Mouse (Mus musculus) induced T-regulatory cell, adult 2 months (primary cell): ENCODE measurements around the gene Ankmy1.

ENCODE experiments used
- DNase-seq: peaks from one replicate; pipeline ENCODE4 v3.0.0-alpha.2; 2012; ENCODE audit warnings: low read depth

The Ankmy1 gene

DNA sequence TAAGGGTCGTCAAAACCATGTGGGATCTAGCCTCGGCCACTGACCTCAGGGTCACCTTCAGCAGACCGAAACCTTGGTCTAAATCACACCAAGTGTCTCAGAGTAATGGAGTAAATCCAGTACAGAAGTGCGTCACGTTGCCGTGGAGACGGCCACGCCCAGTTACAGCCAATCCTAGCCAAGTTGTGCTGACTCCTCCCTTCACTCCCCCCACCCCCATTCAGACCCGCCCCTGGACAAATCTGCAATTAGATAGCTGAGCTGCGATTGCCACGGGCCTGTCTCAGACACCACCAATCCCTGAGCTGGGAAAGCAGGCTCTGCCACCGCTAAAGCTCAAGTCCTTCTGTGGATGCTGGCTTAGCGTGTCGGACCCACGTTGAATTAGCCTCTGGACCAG, at the start of gene Ankmy1:
TSS of gene Ankmy1 (minus strand) at position 121 of the 400 bp plus-strand sequence.
- DNase-seq = peak; percentile 45

DNA sequence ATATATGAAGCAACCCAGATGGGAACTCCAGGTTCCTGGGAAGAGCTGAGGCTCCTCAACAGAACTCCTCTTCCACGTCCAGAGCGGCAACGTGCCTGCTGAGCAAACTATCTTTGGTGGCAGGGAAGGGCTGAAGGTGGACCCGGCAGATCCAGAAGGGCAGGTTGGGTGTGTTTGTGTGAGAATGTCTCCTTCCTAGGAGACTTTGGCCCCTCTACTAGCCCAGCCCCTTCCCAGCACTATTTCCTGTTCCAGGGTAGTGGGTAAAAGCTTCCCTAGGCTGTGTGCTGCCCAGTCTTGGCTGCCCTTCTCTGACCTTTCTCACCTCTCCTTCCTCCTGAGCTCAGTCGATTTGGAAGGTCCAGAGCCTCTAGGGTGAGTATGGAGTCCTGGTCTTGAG, 47.9 kb upstream of the Ankmy1 start, which contains the start of gene Gpr35:
TSS of gene Gpr35 (plus strand) at position 259 of the 400 bp plus-strand sequence.
- no peak for DNase-seq

DNA sequence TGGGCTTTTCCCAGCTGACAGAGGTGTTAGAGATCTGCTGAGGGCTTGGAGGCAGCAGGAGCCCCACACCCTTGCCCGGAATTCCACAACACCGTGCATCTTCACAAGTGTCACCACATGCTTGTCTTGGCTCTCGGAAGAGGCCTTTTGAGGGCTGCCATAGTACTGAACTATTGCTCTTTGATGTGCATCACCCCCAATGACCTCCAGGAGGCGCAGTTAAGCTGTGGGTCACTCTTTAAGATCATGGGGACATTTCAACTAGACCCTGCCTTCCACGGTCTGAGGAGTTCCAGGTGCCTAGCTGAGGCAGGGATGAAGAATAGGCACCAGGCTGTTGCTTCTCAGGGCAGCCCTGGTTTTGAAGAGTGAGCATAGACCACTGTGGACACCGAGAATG, 46.7 kb upstream of the Ankmy1 start:
- peak; percentile 35 for DNase-seq

DNA sequence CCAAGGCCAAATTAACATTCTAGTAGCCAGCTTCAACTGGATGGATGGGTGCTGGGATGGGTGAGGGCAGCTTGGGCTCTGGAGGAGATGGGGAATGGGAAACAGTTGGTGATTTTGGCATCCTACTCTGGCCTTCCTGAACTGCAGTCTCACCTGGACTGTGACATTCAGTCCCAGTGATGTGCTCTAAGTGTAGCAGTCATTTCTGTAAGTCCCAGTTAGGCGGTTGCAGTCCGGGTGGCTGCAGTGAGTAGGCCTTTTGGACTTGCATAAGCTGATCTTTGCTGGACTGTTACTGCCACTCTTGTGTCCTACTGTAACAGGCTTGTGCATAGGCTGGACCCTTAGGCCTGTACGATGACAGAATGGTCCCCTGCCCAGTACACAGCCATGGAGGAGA, 45.3 kb upstream of the Ankmy1 start:
- no peak for DNase-seq

DNA sequence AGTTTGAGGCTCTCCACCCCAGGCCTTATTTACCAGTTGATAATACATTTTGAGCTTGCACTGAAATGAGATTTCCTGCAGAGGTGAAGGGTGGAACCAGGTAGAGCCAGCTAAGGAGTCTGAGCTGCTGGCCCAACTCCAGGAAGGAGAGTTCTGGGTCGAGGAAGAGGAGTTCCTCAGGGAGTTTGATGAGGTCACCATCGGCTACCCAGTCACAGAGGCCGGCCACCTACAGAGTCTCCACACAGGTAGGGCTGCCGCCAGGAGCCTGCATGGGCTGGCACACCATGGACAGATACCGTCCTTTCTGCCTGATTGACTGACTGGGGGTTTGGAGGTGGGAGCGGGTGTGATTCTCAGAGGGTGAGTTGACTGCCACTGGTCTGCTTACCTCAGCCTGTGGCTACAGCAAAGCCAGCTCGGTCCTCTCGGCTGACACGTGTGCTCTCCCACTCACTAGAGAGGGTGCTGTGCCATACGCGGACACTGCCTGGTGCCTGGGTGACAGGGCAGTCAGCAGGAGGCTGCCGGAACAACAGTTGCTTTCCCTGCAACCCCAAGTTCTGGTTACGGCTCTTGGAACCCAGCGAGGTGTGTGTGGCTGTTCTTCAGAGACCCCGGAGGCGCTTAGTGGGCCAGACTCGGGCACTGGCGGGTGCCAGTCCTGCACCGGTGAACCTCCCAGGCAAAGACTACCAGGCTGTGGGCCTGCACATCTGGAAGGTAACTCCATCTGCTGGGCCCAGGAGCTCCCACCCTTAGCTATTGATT, 40.7 kb upstream of the Ankmy1 start:
- no peak for DNase-seq

DNA sequence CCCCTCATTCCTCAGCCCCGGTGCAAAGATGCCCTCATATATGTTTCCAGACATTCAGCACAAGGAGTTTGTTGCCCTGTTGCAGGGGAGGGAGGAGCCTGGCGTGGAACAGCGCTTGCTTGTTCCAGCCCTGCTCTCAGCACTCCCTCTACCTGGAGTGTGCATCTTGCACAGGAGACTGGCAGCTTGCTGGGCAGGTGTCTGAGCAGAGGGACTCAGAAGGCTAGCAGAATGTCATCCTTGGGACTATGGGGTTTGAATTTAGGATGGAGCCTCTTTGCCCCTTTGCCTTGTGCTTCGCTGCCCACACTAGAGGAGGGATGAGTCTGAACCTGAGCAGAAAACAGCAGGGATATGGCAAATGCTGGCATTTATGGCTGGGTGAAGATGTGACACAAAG, 37.0 kb upstream of the Ankmy1 start:
- no peak for DNase-seq

DNA sequence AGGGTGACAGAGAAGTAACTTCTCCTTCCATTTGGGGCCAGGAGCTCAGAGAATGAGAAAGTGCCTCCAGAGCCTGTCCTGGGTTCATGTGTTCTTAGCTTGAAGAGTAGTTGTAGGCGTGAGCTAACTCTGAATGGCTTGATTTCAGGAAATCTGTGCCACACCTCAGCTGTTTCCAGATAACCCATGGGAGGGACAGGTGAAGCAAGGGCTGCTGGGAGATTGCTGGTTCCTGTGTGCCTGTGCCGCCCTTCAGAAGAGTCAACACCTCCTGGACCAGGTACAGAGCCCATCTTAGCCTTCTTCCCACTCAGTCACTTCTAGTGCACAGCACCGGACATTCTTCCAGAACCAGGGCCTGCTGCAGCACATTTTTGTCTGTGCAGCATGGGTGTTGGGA, 35.1 kb upstream of the Ankmy1 start:
- DNase-seq = no peak

DNA sequence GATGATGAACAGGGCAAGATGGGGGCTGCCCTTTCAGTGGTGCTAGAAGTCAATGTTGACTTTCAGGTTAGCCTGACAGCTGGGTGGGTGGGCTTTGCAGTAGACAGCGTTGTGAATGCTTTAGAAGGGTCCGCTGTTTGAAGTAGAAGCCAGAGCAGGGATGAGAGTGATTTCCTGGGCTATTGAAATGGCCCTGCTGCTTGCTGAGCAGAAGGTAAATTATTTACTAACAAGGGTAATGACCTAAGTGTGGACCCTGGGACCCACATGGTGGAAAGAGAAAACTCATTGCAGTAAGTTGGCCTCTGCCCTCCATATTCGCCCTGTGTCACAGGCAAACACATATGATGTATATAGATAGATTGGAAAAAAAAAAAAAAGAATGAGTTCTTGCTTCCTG, 33.8 kb upstream of the Ankmy1 start:
- no peak for DNase-seq

DNA sequence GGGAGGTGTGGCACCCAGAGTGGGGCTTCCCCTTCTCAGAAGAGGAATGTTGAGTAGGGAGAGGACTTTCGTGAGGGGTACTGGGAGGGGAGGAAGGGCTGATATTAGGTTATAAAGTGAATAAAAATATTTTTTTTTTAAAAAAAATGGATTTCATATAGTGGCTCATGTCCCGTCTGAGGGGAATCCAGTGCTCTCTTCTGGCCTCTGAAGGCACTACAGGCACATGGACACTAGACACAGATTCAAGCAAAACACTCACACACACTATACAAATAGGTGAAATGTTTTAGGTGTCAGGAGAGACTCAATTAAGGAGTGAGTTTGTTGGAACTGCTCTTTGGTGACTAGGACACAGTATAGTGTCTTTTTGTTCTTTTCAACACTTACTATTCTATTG, 33.3 kb upstream of the Ankmy1 start:
- DNase-seq = peak; percentile 23

DNA sequence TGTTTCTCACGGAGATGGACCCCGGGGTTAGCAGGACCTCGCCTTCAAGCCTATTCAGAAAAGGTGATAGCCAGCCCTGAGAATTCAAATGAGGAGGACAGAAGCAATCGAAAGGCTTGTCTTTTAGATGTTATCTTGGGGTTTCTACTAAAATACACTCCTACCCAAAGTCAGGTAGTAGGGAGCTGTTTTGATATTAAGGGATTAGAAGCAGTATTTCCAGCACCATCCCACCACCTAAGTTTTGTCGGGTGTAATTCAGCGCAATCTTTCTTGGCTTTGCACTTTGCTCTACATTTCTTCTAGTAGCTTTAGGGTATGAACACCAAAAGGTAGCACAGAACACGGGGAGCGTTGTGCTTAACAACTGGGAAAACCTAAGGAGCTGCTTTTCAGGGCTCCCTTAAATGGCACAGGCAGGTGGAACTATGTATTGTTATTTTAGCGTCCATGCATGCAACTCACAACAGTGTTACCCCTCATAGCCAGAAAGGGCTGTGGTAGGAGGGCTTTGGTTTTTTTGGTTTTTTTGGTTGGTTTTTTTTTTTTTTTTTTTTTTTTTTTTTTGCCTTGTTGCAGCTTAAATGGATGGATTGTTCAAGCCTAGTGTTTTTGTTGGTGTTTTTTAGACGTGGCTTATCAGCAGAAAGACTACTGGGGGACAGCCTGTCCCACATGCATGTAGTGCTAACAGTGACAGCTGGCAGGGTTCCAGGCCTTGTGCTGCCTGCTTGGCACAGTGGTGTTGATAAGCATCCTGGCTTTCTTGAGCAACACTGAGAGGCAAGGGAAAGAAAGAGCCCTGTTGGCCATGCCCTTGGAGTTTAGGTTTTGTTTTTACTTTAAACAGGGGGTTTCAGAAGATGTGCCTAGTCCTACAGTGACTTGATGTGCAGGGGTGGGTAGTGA, 32.6 kb upstream of the Ankmy1 start:
- peak; percentile 29 for DNase-seq

DNA sequence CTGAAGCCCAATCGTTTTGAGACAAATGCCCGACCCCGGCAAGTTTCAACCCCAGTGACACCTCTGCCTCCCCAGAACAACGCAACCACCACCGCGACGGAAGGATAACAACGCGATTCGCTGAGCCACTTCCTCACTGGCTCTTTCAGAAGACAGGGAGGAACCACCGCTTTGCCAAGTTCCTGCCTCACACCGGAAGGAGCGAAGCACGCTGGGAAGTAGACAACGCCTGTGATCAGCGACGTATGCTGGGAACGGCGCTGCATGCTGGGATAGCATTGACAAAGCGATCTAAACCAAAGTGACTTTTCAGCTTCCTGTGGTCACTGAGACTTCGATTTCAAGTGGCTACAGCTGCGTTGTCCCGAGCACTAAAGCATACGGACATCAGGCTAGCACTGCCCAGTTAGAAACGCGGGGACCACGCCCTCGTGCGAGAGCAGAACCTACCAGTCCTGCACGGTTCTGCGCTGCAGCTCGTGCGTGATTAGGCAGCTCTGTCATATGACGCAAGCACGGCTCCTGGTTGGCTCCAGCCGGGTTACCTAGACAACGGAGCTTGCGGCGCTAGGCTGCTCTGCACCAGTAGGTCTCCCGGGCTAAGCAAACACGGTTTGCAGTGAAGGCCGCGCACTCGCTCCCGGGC, 31.6 kb upstream of the Ankmy1 start, which contains the start of gene Capn10:
TSS of gene Capn10 (plus strand) at position 195 of the 646 bp plus-strand sequence.
- DNase-seq = peak; percentile 97

DNA sequence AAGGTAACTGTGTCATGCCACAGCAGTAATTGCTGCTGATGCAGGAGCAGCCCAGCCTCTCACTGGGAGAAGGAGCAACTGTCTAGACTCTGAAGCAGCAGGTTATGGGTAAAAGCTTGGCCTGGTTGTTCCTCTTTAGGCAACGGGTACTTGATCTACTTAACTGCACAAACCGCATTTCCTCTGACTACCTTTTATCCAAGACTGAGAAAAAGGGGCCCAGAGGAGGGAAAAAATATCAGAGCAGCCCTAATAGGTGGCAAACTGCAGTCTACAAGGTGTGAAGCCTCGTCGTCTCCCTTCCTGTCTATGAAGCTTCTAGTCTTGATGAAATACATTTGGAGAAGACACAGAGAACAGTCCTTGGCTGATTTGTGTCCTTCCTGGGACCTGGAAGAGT, 30.9 kb upstream of the Ankmy1 start:
- no peak for DNase-seq

DNA sequence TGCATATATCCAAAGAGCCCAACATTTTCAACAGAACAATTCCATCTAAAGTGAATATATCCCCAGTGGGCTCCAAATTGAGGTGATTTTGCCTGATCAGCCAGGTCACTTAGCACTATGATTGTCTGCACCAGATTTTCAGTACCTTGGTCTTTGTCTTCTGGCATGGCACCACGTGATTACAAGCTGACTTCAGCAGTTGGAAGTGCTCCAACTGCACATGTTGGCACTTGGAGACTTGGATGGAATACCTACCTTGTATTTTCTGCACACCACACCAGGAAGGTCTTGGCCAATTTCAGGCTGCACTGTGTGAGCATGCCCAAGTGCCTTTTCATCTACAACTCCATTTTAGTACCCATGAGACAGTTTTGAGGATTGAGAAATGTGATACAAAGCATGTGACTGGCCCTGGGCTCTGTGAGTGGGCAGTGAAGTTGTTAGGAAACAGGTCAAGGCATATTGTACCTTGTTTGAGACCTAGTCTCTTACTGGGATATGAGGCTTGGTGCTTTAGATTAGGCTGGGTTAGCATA, 27.5 kb upstream of the Ankmy1 start:
- no peak for DNase-seq

DNA sequence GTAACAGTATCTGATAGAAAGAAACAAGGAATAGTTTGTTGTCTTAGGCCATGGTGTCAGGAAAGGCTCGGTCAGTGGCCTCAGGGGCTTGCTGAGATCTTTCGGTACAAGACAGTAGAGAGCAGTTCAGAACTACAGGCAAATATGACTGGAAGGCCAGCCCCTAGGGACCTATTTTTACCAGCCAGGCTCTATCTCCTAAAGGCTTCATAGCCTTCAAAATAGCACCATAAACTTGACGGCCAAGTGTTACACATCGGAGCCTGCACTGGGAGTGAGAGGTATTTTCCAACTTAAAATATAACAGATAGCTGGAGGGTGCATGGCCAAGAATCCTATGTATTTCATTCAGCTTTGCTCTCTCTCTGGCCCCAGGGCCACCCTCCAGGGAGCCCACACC, 18.8 kb upstream of the Ankmy1 start:
- DNase-seq = no peak

DNA sequence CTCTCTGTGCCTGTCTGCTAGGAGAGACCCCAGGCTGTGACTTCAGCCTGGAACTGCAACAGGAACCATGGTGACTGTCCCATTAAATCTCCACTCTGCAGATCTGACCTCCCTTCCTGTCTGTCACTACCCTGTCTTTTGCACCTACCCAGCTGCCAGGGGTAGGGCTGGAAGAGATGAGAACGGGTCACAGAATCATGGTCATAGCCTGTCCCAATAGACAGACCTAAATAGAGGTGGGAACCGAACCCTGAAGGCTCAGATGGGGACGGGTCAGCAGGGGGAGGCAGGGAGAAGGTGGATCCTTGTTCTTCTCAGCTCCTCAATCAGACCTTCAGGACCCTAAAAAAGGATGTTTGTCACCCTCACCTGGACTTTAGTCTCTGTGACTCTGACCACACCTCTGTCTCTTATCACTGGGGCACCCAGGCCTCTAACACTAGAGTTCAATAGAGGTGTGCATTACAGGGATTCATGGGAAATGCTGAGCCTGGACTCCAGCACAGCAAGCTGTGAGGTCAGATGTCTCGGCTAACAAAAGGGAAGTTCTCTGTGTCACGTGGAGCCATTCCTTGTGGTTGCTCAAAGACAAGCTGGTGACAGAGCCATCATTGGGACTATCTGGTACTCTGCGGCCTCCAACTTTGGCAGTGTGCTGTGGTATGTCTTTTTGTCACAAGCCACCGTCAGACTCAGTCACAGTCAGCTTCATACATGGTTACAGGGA, 17.9 kb upstream of the Ankmy1 start:
- DNase-seq = no peak

DNA sequence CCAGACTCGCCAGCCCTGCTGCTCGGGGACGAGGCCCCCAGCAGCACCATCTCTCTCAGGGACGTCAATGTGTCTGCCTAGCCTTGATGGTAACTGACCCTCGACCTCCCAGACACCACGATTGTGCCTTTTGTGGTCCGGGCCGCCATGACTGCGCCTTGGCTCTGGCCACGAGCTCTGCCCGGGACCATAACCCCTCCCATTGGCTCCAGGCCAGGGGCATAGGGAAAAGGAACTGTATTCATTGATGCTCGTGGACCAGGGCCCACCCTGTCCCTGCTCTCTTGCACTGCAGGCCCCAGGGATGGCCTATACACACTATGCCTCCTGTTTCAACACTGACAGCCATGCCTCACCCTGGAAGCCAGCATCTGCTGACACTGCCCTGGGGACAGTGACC, 17.1 kb upstream of the Ankmy1 start:
- DNase-seq = no peak

DNA sequence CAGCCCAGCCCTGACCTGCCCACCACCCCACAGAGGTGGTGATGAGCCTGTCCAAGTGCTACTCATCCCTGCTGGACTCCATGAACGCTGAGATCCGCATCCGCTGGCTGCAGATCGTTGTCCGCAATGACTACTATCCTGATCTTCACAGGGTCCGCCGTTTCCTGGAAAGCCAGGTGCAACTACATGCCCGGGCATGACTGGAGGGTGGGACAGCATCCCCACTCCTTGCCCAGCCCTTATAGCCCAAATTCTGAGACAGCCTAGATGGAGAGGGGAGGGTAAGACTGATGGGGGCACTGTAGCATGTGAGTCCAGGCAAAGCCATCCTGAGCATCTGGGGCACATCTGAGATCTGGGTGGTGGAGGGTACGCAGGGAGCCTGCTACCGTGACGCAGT, 16.4 kb upstream of the Ankmy1 start:
- no peak for DNase-seq

DNA sequence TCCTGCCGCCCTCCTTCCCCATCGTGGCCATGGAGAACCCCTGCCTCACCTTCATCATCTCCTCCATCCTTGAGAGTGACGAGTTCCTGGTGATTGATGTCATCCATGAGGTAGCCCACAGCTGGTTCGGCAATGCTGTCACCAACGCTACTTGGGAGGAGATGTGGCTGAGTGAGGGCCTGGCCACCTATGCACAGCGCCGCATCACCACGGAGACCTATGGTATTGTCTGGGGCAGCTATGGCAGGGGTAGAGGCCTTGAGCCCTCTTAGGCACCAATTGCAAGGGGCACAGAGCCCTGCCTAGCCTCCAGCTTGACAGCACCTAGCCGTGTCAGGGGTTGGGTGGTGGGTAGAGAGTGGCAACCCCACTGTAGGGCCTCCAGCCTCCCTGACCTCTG, 14.0 kb upstream of the Ankmy1 start:
- no peak for DNase-seq

DNA sequence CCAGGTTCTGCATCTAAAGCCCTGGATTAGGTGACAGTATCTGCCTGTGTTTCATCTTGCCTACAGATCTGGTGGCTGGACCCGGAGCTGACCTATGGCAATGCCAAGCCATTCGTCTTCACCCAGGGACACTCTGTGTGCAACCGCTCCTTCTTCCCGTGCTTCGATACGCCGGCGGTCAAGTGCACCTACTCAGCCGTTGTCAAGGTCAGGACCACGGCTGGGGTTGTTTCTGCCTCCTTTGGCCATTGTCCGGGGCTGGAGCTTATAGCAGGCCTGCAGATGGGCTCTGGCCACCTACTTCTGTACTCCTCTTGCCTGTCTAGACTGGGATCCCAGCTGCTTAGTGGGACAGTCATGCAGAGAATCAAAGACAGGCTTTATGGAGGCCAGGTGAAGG, 12.3 kb upstream of the Ankmy1 start:
- DNase-seq = no peak

DNA sequence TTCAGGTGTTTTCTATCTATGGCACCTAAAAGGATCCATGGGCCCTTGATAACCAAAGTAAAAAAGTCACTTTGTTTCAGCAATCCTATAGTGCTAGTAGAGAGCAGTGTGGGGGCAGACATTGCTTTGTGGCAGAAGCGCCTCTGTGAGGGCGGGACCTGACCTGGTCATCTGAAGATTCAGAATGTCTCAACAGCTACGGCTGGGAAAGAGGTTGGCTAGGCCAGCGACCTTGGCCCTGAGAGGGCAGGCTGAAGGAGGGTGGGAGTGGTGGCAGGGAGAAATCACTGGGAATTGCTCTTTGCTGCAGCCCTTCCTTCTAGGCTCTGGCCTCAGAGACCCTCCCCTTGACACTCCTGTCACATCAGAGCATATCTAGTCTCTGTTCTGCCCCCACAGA, 11.5 kb upstream of the Ankmy1 start:
- no peak for DNase-seq

DNA sequence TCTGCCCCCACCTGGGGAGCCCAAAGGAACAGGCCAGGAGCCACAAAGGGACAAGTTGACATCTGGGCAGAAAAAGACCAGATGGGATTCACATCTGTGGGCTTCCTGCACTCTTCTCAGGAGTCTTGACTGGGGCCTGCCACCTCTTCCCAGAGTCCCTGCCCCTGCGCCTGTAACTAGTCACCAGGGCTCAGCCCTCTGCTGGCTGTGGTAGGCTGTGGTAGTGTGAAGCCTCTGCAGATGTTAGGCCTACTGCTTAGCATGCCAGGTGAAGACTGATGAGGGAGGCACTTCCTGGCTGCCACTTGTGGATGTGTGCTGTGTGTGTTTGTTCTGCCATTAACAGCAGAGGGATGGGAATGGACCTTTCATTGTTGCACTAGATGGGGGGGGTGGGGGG, 9.6 kb upstream of the Ankmy1 start:
- peak; percentile 48 for DNase-seq

DNA sequence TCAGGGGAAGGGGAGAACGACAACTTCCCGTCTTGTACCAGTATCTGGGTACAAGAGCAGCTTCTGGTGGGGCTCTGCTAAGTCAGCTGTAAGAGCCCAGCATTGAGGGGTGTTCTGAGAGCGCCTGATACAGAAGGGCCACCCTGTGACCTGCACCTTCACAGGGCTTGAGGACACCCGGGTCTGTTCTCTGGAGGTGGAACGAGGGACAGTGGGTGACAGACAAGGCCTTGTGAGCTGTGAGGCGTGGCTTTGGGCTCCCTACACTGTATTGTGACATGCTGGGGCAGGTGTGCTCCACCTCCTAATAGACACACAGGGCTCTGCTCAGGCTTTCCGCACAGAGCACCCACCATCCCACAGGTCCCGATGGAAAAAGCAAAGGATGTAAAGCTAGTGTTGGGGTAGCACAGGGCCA, 9.0 kb upstream of the Ankmy1 start:
- peak; percentile 53 for DNase-seq
